Mouse (Mus musculus) megakaryocyte-erythroid progenitor cell, adult 5-6 weeks (primary cell): ENCODE data around the gene Hoxc13. TPM values are rescaled to one million over a fixed set of nuclear protein-coding genes. Genes with fewer than 3 reads are reported as not detected.

Source experiments
- ATAC-seq: replicated peaks from 2 replicates; pipeline ENCODE4 v1.8.0; 2016; ENCODE audit warnings: mild to moderate bottlenecking, inconsistent platforms; ENCODE audit not compliant: severe bottlenecking, poor library complexity, low FRiP score, low TSS enrichment
- total RNA-seq, 2 experiments: library from RNA; stranded (forward) in 1 of 2; stranded (reverse) in 1 of 2; fragments of 200-1000, 215-1000 nt in 1 of 2; fragments of >200 nt in 1 of 2; fragmentation: Nextera tagmentation in 1 of 2; gene quantifications; 2 replicates each; pipeline ENCODE4 v1.2.3; 2014 to 2017

The Hoxc13 gene
- total RNA-seq, 2 experiments from 2014 or later, result not detected

- ATAC-seq, result no peak
These were observed 40.8 kb downstream of the Hoxc13 start for GRCm38 (mm10) chr15:102961728-102962127.

- ATAC-seq, result no peak
These were observed 41.6 kb downstream of the Hoxc13 start for GRCm38 (mm10) chr15:102962492-102962891.

GRCm38 (mm10) chr15:102963259-102963658 lies 42.4 kb downstream of the Hoxc13 start:
- ATAC-seq, result no peak

- no peak for ATAC-seq
These were observed 43.1 kb downstream of the Hoxc13 start for GRCm38 (mm10) chr15:102963671-102964640.

GRCm38 (mm10) chr15:102965003-102965891 lies 44.3 kb downstream of the Hoxc13 start:
- no peak for ATAC-seq

- 0 out of 2 replicates have a peak, but pooled peaks have one; percentile 48 for ATAC-seq
These were observed 45.2 kb downstream of the Hoxc13 start for GRCm38 (mm10) chr15:102965892-102966775.

GRCm38 (mm10) chr15:102966776-102967311 lies 45.9 kb downstream of the Hoxc13 start, which contains the start of gene Hoxc10:
Gene Hoxc10 (plus strand): TSS chr15:102966796.
- ATAC-seq, result peak; percentile 25; the same call in 1 of the 2 replicates

GRCm38 (mm10) chr15:102967312-102967510 lies 46.3 kb downstream of the Hoxc13 start, which contains the start of gene Hoxc5:
Gene Hoxc5 (plus strand): TSS chr15:102967443.
- 0 out of 2 replicates have a peak, but pooled peaks have one; percentile 5 for ATAC-seq

GRCm38 (mm10) chr15:102967511-102968397 lies 46.9 kb downstream of the Hoxc13 start:
- no peak for ATAC-seq

- no peak for ATAC-seq
These were observed 48.4 kb downstream of the Hoxc13 start for GRCm38 (mm10) chr15:102969296-102969695.

- ATAC-seq, result no peak
These were observed 49.8 kb downstream of the Hoxc13 start for GRCm38 (mm10) chr15:102970740-102971139.

- no peak for ATAC-seq
These were observed 51.4 kb downstream of the Hoxc13 start for GRCm38 (mm10) chr15:102972254-102972653.

GRCm38 (mm10) chr15:102972753-102973152 lies 51.9 kb downstream of the Hoxc13 start:
- ATAC-seq, result no peak

- no peak for ATAC-seq
These were observed 54.1 kb downstream of the Hoxc13 start for GRCm38 (mm10) chr15:102975034-102975433.

GRCm38 (mm10) chr15:102975688-102976111 lies 54.8 kb downstream of the Hoxc13 start:
- no peak for ATAC-seq

GRCm38 (mm10) chr15:102976171-102976570 lies 55.3 kb downstream of the Hoxc13 start, which contains the start of gene Hoxc9:
Gene Hoxc9 (plus strand): TSS chr15:102976439.
- no peak for ATAC-seq

- no peak for ATAC-seq
These were observed 55.9 kb downstream of the Hoxc13 start for GRCm38 (mm10) chr15:102976631-102977422.
